Mouse (Mus musculus) spleen, adult 12 weeks (tissue): Measurements from ENCODE around the gene Ccdc144b.

ENCODE experiments used
- DNase-seq: peaks from one replicate; pipeline ENCODE4 v3.0.0; 2022; ENCODE audit warnings: low spot score

Gene Ccdc144b

DNA sequence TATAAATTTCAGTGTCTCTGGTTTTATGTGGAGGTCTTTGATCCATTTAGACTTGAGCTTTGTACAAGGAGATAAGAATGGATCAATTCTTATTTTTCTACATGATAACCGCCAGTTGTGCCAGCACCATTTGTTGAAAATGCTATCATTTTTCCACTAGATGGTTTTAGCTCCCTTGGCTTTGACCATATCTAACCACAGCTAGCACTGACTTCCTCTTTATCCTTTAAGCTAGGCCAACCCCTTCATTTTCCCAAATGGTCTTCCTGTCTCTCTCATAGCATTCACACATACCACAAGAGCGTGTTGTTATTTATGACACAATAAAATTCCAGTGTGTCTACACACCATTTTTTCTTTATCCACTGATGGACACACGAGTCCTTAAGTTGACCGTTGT is 23.4 kb downstream of the Ccdc144b start:
- DNase-seq, result no peak

DNA sequence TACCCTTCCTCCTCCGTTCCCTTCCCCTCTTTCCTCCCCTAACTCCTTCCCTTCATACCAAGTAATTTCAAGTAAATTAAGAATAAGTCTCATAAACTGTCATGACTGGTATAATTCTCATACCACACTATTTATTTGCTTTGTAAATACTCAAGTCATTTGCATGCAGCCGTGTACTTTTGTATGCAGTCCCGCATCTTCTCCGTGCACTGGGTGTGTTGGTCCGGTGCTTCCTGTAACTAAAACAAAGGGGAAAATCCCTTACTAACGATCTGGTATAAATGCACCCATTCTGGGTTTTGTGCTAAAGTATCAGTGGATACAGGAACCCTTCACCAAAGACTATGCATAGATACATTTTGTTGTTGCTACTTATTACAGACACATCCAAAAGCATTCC is 27.6 kb downstream of the Ccdc144b start:
- no peak for DNase-seq

DNA sequence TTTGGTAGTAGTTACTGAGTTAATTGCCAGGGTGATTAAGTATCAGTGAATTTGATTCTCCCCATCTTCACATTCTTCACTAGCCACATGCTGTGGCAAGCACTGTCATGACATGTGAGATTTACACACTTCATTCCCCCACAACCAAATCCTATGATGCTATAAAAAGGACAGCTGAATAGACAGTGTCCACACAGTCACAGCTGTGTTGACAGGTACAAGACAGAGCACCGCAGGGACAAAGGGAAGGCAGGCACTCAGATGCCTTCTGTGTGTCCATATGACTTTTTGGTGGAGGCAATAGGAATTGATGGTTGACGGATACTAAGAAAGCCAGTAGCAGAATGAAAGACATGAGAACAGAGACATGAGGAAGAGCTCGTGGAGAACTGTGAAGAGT is 42.1 kb downstream of the Ccdc144b start:
- DNase-seq, result no peak

DNA sequence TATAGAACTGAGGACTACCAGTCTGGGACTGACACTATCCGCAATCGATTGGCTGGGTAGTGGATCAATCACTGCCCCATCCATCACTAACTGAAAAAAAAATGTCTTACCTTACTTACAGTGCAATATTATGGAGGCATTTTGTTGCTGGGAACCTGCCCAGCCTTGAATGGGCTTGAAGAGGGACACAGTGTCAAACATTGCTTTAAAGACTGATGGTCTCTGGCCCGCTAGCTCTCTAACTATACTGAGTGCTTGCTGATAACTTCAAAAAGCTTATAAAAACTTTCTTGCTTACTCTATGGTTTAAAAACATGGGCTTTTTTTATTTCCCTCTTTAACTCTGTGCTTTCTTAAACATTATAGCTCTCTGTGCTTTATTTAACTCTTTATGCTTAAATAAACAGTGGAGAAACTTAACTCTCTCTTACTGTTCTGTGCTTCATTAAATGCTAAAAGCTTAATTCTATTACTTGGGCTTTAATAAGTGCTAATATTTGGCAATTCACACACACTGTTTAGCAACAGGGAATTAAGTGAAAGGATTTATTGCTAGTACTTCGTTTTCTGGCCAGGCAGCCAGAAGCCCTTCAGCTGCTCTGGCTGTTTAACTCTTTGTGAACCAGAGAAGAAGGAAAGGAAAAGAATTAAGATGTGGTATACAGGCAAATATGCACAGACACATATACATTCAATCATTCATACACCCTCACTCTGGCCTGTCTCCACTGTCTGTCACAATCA is 44.8 kb downstream of the Ccdc144b start:
- DNase-seq, result no peak

DNA sequence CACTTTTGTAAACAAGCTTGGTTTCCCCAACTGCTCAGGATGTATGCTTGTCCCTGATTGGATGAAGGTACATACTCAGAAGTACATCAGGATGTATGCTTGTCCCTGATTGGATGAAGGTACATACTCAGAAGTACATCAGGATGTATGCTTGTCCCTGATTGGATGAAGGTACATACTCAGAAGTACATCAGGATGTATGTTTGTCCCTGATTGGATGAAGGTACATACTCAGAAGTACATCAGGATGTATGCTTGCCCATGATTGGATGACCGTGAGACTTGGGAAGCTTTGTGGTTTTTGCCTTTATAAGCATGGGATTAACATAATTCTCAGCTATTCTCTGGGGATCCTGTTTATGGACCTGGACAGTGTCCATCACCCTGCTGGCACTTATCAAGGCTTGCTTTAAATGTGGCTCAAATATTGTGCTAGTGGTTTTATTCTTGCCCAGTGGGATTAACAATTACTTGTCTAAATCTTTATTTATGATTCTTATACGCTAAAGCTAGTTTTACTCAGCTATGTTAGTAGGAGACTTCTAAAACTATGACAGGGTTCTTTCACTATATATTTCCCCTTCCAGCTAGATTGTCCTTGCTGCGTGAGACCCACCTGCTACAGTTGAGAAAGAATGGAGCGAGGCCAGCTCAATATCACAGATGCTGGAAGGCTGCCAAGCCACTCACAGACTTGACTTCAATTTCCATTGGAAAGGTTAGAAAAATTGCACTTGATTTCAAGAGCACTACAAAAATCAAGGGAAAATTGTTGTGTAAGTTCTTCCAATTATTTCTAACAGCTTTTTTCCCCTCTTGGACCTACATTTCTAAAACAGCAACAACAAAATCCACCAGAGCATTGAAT is 49.1 kb downstream of the Ccdc144b start:
- no peak for DNase-seq

DNA sequence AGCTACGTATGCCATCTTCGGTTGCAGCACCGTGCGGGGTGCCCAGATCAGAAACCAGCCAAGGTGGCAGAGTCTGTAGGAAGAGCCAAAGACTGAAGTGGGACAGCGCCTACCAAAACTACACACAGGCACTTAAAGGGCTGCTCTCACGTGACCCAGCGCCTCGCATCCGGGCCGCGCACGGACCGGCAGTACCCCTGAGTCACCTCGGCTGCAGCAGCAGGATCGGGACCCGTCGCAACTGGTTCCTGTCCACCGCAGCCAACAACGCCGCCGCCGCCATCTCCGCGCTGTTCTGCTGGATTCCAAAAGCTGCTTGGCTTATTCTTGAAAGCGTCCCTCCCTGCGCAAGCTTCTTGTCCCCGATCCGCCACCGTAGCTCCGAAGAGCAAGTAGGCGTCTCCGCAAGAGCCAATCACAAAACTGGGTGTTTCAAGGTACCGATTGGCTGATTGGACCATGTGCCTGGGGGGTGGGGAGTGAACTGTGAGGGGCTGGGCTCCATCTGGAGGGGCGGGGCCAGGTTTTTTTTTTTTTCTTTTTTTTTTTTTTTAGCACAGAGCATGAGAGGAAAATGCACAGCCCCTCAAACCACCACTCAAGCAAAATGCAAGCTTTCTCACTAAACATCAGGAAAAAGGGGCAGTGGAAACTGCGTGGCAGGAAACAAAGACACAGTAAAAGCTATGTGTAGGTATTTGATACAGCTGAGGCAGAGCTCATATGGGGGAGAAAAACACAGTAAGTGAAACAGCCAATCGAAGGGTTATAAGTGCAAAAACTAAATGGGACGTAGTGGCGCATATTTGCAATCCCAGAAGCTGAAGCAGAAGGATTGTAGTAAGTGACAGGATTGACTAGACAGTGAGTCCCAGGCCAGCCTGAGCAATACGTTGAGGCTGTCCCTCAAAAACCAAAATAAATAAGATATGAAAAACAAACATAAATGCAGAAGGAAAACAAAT is 52.8 kb downstream of the Ccdc144b start, which contains the start of gene Mccc1:
TSS of gene Mccc1 (minus strand) at position 404 of the 965 bp plus-strand sequence.
- peak; percentile 80 for DNase-seq

DNA sequence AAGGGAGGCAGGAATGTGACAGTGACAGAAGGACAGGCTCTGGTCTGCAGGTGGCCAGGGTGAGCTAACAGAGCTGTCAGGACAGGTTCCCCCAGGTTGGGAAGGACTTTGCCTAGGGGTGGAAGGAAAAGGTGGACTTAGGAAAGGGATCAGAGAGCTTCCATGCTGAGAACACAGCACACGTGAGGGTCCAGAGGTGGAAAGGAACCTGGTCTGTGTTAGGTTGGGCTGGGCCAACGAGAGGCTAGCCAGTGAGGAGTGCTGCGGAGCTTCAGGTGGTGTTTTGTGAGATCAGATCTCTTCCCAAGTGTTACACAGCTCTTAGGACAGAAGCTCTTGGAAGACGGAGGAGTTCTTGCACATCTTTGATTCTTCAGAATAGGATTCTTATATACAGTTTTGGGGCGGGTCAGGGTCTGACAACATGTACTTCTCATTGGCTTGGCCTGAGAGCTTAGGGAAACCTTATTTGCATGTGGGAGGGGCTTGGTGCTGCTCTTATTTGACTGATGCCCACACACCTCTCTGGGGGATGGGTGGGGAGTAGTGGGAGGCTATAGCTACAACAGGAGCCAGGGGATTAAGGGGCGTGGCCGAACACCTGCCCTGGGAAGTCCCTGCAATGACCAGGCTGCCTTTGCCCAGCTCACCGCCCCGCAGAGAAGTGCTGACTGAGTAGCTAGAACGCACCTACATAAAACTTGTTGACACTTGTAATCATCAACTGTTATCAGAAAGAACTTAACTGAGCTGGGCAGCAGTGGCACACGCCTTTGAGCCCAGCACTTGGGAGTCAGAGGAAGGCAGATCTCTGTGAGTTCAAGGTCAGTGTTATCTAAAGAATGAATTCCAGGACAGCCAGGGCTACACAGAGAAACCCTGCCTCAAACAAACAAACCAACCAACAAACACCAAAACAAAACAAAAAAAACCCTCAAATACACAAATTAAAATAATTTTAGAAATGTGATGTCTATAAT is 58.5 kb downstream of the Ccdc144b start:
- no peak for DNase-seq

DNA sequence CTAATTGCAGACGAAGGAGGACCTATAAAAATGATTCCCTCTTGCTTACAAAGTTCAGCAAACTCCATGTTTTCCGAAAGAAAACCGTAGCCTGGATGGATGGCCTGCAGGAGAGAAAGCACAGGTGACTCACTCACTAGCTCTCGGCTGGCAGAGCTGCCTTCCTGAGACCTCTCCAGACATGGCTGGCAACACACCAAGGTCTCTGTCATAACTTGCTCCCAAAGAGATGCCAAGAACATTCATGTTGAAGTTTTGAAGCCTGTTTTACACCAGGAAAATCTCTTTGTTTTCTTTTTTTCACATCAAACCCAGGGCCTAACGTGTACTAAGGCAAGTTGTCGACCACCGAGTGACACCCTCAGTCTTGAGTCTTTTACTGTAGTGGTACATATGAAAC is 62.6 kb downstream of the Ccdc144b start:
- no peak for DNase-seq

DNA sequence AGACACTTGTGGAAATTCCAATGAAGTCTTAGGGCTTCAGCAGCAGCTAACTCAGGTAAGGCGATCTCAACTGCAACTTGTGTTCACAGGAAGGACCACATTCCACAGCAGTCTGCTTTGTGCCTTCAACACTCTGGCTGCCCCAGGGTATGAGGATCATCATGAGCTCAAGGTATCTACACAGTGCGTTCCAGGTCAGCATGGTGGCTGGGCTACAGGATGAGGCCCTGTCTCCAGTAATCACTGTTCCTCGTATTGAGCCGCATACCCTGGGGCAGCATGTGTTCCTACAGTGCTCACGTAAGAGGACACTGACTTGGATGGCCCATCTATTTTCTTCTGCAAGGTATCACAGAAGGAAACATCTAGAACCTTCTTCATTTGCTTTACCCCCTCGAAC is 65.3 kb downstream of the Ccdc144b start:
- no peak for DNase-seq

DNA sequence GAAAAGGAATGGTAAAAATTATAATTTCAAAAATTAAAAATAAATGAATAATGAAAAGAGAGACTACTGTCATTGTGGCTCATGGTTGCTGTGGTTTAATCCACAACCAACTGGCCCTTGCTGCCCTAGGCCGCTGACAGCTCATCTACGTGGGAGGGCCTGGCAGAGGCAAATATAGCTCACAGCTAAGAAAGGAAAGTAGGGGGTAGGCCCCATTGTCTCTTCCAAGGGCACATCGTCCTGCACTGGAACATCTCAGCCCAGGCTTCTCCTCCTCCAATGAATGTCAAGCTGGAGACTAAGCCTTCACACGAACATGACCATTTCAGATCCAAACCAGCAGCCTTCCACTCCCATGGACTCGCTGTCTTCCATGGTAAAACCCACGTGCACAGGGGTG is 67.1 kb downstream of the Ccdc144b start:
- DNase-seq, result no peak

DNA sequence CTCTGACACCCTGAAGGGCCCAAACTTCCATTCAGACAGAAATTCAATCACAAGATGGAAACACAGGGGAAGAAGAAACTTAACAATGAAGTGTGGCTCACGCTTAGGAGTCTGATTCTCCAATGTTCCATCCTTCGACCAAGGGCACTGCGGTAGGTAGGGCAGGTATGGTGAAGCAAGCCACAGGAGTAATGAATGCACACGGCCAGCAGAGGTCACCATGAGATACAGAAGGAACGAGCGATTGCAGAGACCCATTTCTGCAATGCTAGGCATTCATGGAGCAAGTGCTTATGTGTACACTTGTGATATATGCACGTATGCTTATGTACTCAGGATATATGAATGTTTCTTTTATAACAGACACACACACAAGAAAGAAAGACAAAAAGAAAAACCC is 79.8 kb downstream of the Ccdc144b start:
- no peak for DNase-seq

DNA sequence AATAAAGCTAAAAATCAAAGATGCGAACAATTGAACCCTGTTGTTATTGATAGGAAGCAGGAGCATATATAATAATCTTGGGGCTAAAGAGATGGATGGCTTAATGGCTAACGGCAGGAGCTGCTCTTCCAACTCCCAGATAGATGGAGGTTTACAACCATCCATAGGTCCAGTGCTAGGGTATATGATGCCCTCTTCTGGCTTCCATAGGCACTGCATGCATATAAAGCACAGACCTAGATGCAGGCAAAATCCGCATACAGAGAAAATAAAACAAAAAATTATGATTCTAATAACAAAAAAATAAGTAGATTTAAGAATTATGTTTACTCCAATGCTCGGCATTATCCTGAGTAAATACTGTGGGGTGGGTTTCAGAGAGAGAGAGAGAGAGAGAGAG is 80.4 kb downstream of the Ccdc144b start:
- DNase-seq, result no peak

DNA sequence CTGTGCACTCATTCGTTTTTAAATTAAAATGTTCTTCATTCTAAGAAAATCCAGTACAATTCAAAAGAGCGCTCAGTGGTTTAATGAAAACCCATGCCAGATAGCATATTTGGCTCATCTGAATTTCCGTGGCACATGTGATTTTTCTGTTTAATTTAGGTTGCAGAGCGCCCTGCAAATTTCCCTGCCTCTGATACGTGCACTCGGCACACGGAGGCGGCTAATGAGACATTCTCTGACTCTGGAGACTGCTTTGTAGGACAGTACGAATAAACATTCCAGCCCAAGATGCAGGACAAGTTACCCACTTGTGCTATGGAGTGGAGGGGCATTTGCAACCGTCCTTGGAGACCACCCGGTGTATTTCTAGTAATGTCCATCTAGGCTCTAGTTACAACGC is 82.2 kb downstream of the Ccdc144b start:
- DNase-seq, result no peak

DNA sequence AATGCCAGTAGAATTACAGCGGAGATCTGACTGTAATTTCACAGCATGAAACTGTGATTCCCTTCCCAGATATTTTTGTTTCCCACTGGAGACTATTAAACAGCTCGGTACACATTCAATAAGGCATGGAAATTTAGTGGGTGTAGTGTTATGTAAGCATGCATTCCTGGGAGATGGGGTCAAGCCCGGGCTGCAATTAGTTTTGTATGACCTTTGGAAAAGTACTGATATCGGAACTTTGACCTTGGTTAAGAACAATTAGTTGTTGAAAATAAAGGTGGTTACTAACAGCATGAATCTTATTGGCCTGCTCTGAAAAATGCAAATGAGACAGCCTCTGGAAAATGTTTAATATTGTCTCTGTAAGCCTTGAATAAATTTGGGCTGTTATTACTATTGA is 82.9 kb downstream of the Ccdc144b start:
- no peak for DNase-seq

DNA sequence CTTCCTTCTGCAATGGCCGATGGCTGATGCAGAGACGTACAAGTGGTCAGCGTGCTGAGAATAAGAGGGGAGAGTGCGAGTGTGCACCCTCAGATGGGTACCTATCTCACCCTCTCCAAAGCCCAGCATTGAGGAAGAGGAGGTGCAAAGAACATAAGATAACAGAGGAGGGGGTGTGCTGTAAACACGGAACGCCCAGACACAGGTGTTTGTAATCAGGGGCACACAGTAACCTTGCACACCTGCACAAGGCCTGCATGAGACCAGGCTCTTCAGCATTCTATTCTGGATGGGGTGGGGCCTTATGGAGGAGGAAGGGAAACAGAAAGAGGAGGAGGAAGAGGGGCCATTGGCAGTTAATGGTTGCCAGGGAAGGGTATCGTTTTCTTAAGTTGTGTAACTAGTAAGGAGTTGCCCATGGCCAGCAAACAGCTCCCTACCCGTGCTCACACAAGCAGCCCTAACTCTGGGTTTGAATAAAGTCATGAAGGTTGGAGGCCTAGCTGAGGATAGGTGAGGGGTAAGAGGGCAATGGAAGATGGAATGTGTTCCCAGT is 85.9 kb downstream of the Ccdc144b start:
- no peak for DNase-seq

DNA sequence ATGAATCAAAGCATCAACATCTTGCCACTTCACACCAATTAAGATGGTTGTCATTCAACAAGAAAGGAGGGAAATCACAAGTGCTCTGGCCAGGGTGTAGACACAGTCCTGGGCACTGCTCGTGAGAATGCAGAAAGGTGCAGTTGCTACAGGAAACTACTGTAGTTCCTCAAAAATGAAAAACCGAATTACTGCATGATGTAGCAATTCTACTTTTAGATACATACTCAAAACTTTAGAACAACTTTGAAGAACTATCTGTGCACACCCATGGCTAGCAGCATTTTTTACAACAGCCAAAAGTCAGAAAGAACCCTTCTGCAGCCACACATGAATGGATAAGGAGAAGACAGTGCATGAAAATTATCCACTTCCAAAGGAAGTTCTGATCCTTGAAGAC is 86.9 kb downstream of the Ccdc144b start:
- no peak for DNase-seq

DNA sequence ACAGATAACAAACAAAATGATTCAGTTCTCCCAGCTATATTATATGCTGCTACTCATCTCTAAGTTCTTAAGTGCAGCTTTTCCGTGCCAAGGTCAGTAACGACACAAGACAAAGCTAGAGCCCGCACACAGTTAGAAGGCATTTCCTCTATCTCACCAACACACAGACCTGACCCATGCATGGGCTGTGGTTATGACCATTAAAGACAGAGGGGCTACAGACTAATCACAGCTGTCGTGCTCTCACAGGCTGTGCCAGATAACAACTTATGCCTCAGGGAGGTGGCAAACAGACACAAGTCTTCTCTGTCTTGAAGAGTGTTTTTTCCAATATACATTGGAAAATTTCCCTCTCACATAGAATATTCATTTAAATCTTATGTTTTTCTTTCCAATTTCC is 88.4 kb downstream of the Ccdc144b start:
- DNase-seq, result no peak

DNA sequence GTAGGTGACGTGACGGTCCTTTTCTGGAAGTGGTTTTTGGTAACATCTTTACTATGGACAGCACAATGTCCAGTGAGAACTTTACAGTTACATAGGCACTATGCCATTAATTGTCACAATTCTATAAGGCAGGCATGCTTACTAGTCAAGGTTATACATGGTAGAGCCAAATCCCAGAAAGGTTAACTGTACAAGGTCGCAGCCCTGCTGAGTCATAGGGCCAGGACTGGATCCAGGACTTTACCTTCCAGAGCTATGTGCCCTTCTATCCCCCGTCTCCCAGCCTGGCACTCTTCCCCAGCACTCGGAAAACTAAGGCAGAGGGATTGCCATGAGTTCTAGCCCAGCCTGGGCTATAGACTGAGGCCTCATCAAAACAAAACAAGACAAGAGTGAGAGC is 89.4 kb downstream of the Ccdc144b start:
- no peak for DNase-seq

DNA sequence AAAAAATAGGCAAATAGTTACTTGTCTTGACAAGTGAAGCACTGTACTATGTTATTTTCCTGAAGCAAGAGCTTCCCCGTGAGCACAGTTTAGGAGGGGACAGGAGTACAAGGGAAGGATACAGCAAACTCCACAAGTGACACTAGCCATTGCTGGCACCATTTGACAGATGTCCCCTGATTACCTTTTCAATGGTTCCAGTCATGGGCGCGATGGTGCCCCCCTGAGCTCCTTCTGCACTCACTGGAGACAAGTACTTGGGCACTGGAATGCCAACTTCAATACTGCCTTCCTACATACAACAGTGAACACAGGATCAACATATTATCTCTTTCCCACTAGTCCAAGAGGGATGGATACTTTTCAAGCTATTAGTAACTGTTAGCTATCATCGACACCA is 89.9 kb downstream of the Ccdc144b start:
- no peak for DNase-seq

DNA sequence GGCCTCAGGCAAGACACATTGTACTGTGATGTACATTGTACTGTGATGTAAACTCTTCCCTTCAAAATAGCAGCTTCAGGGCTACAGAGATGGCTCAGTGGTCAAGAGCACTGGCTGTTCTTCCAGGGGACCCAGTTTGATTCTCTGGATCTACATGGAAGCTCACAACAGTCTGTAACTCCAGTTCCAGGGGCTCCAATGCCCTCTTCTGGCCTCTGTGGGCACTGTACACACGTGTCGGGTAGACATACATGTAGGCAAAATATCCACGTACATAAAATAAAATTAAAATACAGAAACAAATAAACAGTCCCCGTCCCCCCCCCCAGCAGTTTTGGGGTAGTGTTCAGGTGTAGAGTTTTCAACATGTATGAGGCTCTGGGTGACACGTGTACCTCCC is 90.4 kb downstream of the Ccdc144b start:
- no peak for DNase-seq
